Mouse (Mus musculus) spleen, adult 18-20 months (tissue): ENCODE results near the gene Myo1e.

Experiments
- DNase-seq, 2 experiments: peaks; one replicate each; pipeline ENCODE4 v3.0.0; 2022; ENCODE audit warnings: mixed read lengths in 2 of 2

Myo1e gene

DNA sequence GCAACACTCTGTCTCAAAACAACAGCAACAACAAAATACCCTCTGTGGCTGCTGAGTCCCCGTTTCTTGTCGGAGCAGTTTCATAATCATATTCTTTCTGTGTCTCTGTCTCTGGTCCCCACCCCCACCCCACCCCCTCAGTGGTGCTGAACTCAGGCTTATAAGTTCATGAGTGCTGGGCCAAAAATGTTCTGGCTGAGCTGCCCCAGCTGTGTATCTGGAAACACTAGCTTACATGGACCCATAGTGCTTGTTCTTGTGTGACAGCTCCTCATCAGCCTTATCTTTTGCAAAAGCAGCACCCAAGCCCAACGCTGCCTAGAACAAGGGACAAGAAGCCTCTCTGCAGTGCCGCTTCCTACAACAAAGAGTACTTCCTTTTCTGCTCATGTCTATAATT lies 232.8 kb downstream of the Myo1e start:
- no peak for DNase-seq

DNA sequence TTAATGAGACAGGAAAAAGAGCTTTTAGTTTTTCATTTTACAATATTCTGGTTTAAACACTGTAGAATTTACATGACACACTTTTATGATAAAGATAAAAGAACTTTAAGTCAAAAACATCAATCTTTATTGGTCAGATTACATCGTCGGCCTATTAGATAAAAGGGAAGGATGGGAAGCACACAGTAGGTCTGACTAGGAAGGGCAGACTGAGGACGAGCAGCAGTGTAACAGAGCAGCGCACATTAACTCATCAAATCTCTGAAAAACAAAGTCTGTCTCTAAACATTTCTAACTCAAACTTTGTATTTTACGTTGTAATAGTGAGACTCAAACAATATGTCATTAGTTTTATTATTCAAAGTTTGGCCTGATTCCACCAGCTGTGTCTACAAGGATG lies 241.9 kb downstream of the Myo1e start:
- DNase-seq, result no peak
